Mouse (Mus musculus): ENCODE measurements around the gene Gm20422. TPM values are rescaled to one million over a fixed set of nuclear protein-coding genes. Genes with fewer than 3 reads are reported as not detected.

The Gm20422 gene
- total RNA-seq, 1 experiment: not detected

- in situ Hi-C loops (cut with MboI; ENCODE audit: low sequenced_read_pairs in 2 of 2, unreplicated experiment in 2 of 2): no loop called here
- H3K9me3 ChIP-seq (ENCODE audit: control insufficient read depth, insufficient read depth, low read depth, low read length): no peaks in the 10 kb centered on the region
- peaks cover 73% of the 10 kb centered on the region for H3K36me3 ChIP-seq (ENCODE audit: control insufficient read depth, insufficient read depth, low read length, poor library complexity, severe bottlenecking)
Observed at GRCm38 (mm10) chr8:69804537-69804936, 29.9 kb upstream of the Gm20422 start.

GRCm38 (mm10) chr8:69803366-69803765 lies 28.7 kb upstream of the Gm20422 start:
- no peak for TF ChIP-seq CHD2 (IDR thresholded peaks at IDR 0.05; ENCODE audit: low read depth, low read length)
- no peak for TF ChIP-seq MAFK (IDR thresholded peaks at IDR 0.05; ENCODE audit: insufficient read depth, low read depth, low read length)
- TF ChIP-seq ZNF384 (IDR thresholded peaks at IDR 0.05; ENCODE audit: low read depth, low read length): no peak

More at GRCm38 (mm10) chr8:69804537-69804936, 29.9 kb upstream of the Gm20422 start:
- H3K4me3 ChIP-seq (ENCODE audit: insufficient read depth in 1 of 2, low read depth in 1 of 2, low read length in 2 of 2, poor library complexity in 1 of 2, severe bottlenecking in 1 of 2): no peak overlapping the region
- no peak for DNase-seq (ENCODE audit: low read depth, low spot score)
- TF ChIP-seq ZC3H11A (IDR thresholded peaks at IDR 0.05; ENCODE audit: borderline replicate concordance, low read depth, low read length) (no peak), ZNF384 (IDR thresholded peaks at IDR 0.05; ENCODE audit: low read depth, low read length) (no peak), MAFK (IDR thresholded peaks at IDR 0.05; ENCODE audit: insufficient read depth, low read depth, low read length) (no peak), HCFC1 (IDR thresholded peaks at IDR 0.05; ENCODE audit: borderline replicate concordance, insufficient read depth, low read length) (no peak), CHD2 (IDR thresholded peaks at IDR 0.05; ENCODE audit: low read depth, low read length) (no peak)
- no peak overlapping the region for H3K9ac ChIP-seq (ENCODE audit: insufficient read depth, low read depth, low read length, poor library complexity, severe bottlenecking)
- peaks cover 0 to 3% of the 10 kb centered on the region in 2 experiments; a peak in 2 of 4 replicates for H3K4me1 ChIP-seq (ENCODE audit: control insufficient read depth in 2 of 2, insufficient read depth in 2 of 2, low read length in 2 of 2, poor library complexity in 1 of 2)
- H3K27ac ChIP-seq (ENCODE audit: insufficient read depth, low read depth, low read length, poor library complexity, severe bottlenecking): no peak overlapping the region

GRCm38 (mm10) chr8:69802216-69802615 lies 27.5 kb upstream of the Gm20422 start:
- Histone ChIP-seq H3K27ac (ENCODE audit: insufficient read depth, low read depth, low read length, poor library complexity, severe bottlenecking) (no peak overlapping the region), H3K4me3 (ENCODE audit: insufficient read depth in 1 of 2, low read depth in 1 of 2, low read length in 2 of 2, poor library complexity in 1 of 2, severe bottlenecking in 1 of 2) (no peak overlapping the region), H3K4me1 (ENCODE audit: control insufficient read depth in 2 of 2, insufficient read depth in 2 of 2, low read length in 2 of 2, poor library complexity in 1 of 2) (no peaks in the 10 kb centered on the region; a peak in 1 of 4 replicates), H3K9me3 (ENCODE audit: control insufficient read depth, insufficient read depth, low read depth, low read length) (no peaks in the 10 kb centered on the region), H3K9ac (ENCODE audit: insufficient read depth, low read depth, low read length, poor library complexity, severe bottlenecking) (no peak overlapping the region), H3K36me3 (ENCODE audit: control insufficient read depth, insufficient read depth, low read length, poor library complexity, severe bottlenecking) (peaks cover 89% of the 10 kb centered on the region)
- TF ChIP-seq HCFC1 (IDR thresholded peaks at IDR 0.05; ENCODE audit: borderline replicate concordance, insufficient read depth, low read length): no peak
- in situ Hi-C loops (cut with MboI; ENCODE audit: low sequenced_read_pairs in 2 of 2, unreplicated experiment in 2 of 2): no loop called here
- DNase-seq (ENCODE audit: low read depth, low spot score): no peak

More at GRCm38 (mm10) chr8:69803366-69803765, 28.7 kb upstream of the Gm20422 start:
- no peak overlapping the region; the same call in 1 of the 2 replicates for H3K27ac ChIP-seq (ENCODE audit: insufficient read depth, low read depth, low read length, poor library complexity, severe bottlenecking)
- H3K36me3 ChIP-seq (ENCODE audit: control insufficient read depth, insufficient read depth, low read length, poor library complexity, severe bottlenecking): peaks cover 85% of the 10 kb centered on the region
- in situ Hi-C loops (cut with MboI; ENCODE audit: low sequenced_read_pairs in 2 of 2, unreplicated experiment in 2 of 2): no loop called here
- no peak overlapping the region for H3K9ac ChIP-seq (ENCODE audit: insufficient read depth, low read depth, low read length, poor library complexity, severe bottlenecking)
- no peak overlapping the region for H3K4me3 ChIP-seq (ENCODE audit: insufficient read depth in 1 of 2, low read depth in 1 of 2, low read length in 2 of 2, poor library complexity in 1 of 2, severe bottlenecking in 1 of 2)
- no peaks in the 10 kb centered on the region for H3K9me3 ChIP-seq (ENCODE audit: control insufficient read depth, insufficient read depth, low read depth, low read length)
- H3K4me1 ChIP-seq (ENCODE audit: control insufficient read depth in 2 of 2, insufficient read depth in 2 of 2, low read length in 2 of 2, poor library complexity in 1 of 2): no peaks in the 10 kb centered on the region; a peak in 1 of 4 replicates
- DNase-seq (ENCODE audit: low read depth, low spot score): no peak

- Histone ChIP-seq H3K4me3 (ENCODE audit: insufficient read depth in 1 of 2, low read depth in 1 of 2, low read length in 2 of 2, poor library complexity in 1 of 2, severe bottlenecking in 1 of 2) (no peak overlapping the region), H3K4me1 (ENCODE audit: control insufficient read depth in 2 of 2, insufficient read depth in 2 of 2, low read length in 2 of 2, poor library complexity in 1 of 2) (no peaks in the 10 kb centered on the region; a peak in 1 of 4 replicates), H3K9ac (ENCODE audit: insufficient read depth, low read depth, low read length, poor library complexity, severe bottlenecking) (no peak overlapping the region), H3K36me3 (ENCODE audit: control insufficient read depth, insufficient read depth, low read length, poor library complexity, severe bottlenecking) (peaks cover 89% of the 10 kb centered on the region), H3K27ac (ENCODE audit: insufficient read depth, low read depth, low read length, poor library complexity, severe bottlenecking) (no peak overlapping the region), H3K9me3 (ENCODE audit: control insufficient read depth, insufficient read depth, low read depth, low read length) (no peaks in the 10 kb centered on the region)
- in situ Hi-C loops (cut with MboI; ENCODE audit: low sequenced_read_pairs in 2 of 2, unreplicated experiment in 2 of 2): no loop called here
- no peak for TF ChIP-seq ZC3H11A (IDR thresholded peaks at IDR 0.05; ENCODE audit: borderline replicate concordance, low read depth, low read length)
- TF ChIP-seq CHD2 (IDR thresholded peaks at IDR 0.05; ENCODE audit: low read depth, low read length): no peak
- no peak for TF ChIP-seq ZNF384 (IDR thresholded peaks at IDR 0.05; ENCODE audit: low read depth, low read length)
- no peak for TF ChIP-seq MAFK (IDR thresholded peaks at IDR 0.05; ENCODE audit: insufficient read depth, low read depth, low read length)
- no peak for TF ChIP-seq HCFC1 (IDR thresholded peaks at IDR 0.05; ENCODE audit: borderline replicate concordance, insufficient read depth, low read length)
- no peak for DNase-seq (ENCODE audit: low read depth, low spot score)
Observed at GRCm38 (mm10) chr8:69801796-69802195, 27.1 kb upstream of the Gm20422 start.

- Histone ChIP-seq H3K4me3 (ENCODE audit: insufficient read depth in 1 of 2, low read depth in 1 of 2, low read length in 2 of 2, poor library complexity in 1 of 2, severe bottlenecking in 1 of 2) (no peak overlapping the region), H3K36me3 (ENCODE audit: control insufficient read depth, insufficient read depth, low read length, poor library complexity, severe bottlenecking) (peaks cover 87% of the 10 kb centered on the region)
Observed at GRCm38 (mm10) chr8:69799946-69800345, 25.3 kb upstream of the Gm20422 start.

More at GRCm38 (mm10) chr8:69799946-69800345, 25.3 kb upstream of the Gm20422 start:
- H3K9me3 ChIP-seq (ENCODE audit: control insufficient read depth, insufficient read depth, low read depth, low read length): no peaks in the 10 kb centered on the region
- in situ Hi-C loops (cut with MboI; ENCODE audit: low sequenced_read_pairs in 2 of 2, unreplicated experiment in 2 of 2): no loop called here
- no peaks in the 10 kb centered on the region for H3K4me1 ChIP-seq (ENCODE audit: control insufficient read depth in 2 of 2, insufficient read depth in 2 of 2, low read length in 2 of 2, poor library complexity in 1 of 2)
- H3K9ac ChIP-seq (ENCODE audit: insufficient read depth, low read depth, low read length, poor library complexity, severe bottlenecking): no peak overlapping the region
- no peak for DNase-seq (ENCODE audit: low read depth, low spot score)
- H3K27ac ChIP-seq (ENCODE audit: insufficient read depth, low read depth, low read length, poor library complexity, severe bottlenecking): no peak overlapping the region
- TF ChIP-seq MAFK (IDR thresholded peaks at IDR 0.05; ENCODE audit: insufficient read depth, low read depth, low read length) (no peak), HCFC1 (IDR thresholded peaks at IDR 0.05; ENCODE audit: borderline replicate concordance, insufficient read depth, low read length) (no peak), ZNF384 (IDR thresholded peaks at IDR 0.05; ENCODE audit: low read depth, low read length) (no peak), ZC3H11A (IDR thresholded peaks at IDR 0.05; ENCODE audit: borderline replicate concordance, low read depth, low read length) (no peak), CHD2 (IDR thresholded peaks at IDR 0.05; ENCODE audit: low read depth, low read length) (no peak)

Measured in ES-E14 (cell line).